In genomic region chr16:72924423-72925224, GRCm38 (mm10) we compare ENCODE assay signal across 8 mouse cellular contexts.
DNase-seq lines count a peak whose midpoint lies in the region; ATAC-seq lines count a peak whose summit lies in the region.

No protein-coding gene starts in this region.

- no peaks in the 10 kb centered on the region for H3K9me3 ChIP-seq in hindbrain, embryonic 16.5 days (ENCODE audit: control insufficient read depth, low read length)

- ATAC-seq in hindbrain, embryonic 16.5 days, result peak; percentile 78

- peak overlapping the region; percentile 44 for H3K4me2 ChIP-seq in hindbrain, embryonic 16.5 days (ENCODE audit: low read length)

- DNase-seq in R1 (ENCODE audit: low read depth, low spot score), result peak; percentile 36
- DNase-seq in embryo, embryonic 10 days (ENCODE audit: low spot score), result peak; percentile 81
- peak; percentile 85 for DNase-seq in gastrocnemius, postnatal 10 days
- DNase-seq in left cerebral cortex, adult 11 months (ENCODE audit: low spot score), result peak; percentile 38
- peak; percentile 69 for DNase-seq in lung, postnatal 14 days
- DNase-seq in right cerebral cortex, postnatal 10 days (ENCODE audit: low spot score in 2 of 2), result peak; percentile 81 to 83
- no peak for DNase-seq in thymus, postnatal 36 days

- 19% methylated on average over 15 of the region's 15 CpGs for WGBS in hindbrain, embryonic 16.5 days

- 0 out of 2 replicates have a peak overlapping the region, but pooled peaks have one; percentile 9 for H3K4me3 ChIP-seq in hindbrain, embryonic 16.5 days (ENCODE audit: low read length)

- no peaks in the 10 kb centered on the region for H3K36me3 ChIP-seq in hindbrain, embryonic 16.5 days (ENCODE audit: control insufficient read depth, insufficient read depth, low read length)

- no peak overlapping the region for H3K27ac ChIP-seq in hindbrain, embryonic 16.5 days (ENCODE audit: low read depth, low read length)

- H3K27me3 ChIP-seq in hindbrain, embryonic 16.5 days (replicated peaks; ENCODE audit: control insufficient read depth, insufficient read depth, low read length), result no peaks in the 10 kb centered on the region

- peaks cover 6% of the 10 kb centered on the region for H3K4me1 ChIP-seq in hindbrain, embryonic 16.5 days (ENCODE audit: control insufficient read depth, insufficient read depth, low read depth, low read length)

- H3K9ac ChIP-seq in hindbrain, embryonic 16.5 days (ENCODE audit: low read depth, low read length), result no peak overlapping the region

Comparison
In these comparisons a context has a peak if more than half of its experiments do, and no peak if none do; other contexts are left out.
1. DNase-seq: peak in R1 (single experiment), embryo, embryonic 10 days (single experiment), gastrocnemius, postnatal 10 days (single experiment), left cerebral cortex, adult 11 months (single experiment), lung, postnatal 14 days (single experiment) and right cerebral cortex, postnatal 10 days (2 of 2); none in thymus, postnatal 36 days (0 of 2).